Mouse (Mus musculus) neutrophil, adult 59 days (primary cell): ENCODE data around the gene Ech1. TPM values are rescaled to one million over a fixed set of nuclear protein-coding genes. Genes with fewer than 3 reads are reported as not detected.

Experiments
- total RNA-seq, 2 experiments: library from RNA; stranded (reverse); gene quantifications; 1 replicate in 1 of 2; 2 replicates in 1 of 2; pipeline ENCODE4 v1.2.4; 2023

Gene Ech1
- total RNA-seq: 100 to 1,000 TPM; 101 to 105 TPM

GRCm38 (mm10) chr7:28824941-28825685 lies at the start of gene Ech1:
Ech1 (plus strand) TSS chr7:28825217.

GRCm38 (mm10) chr7:28788307-28789195 lies 36.5 kb upstream of the Ech1 start, which contains the start of gene Rinl:
Rinl (plus strand) TSS chr7:28788969.

GRCm38 (mm10) chr7:28808221-28808941 lies 16.6 kb upstream of the Ech1 start, which contains the start of gene Hnrnpl:
Hnrnpl (plus strand) TSS chr7:28808541.

GRCm38 (mm10) chr7:28833723-28834347 lies 8.8 kb downstream of the Ech1 start, which contains the start of gene Lgals4:
Lgals4 (plus strand) TSS chr7:28833854.

GRCm38 (mm10) chr7:28863540-28863939 lies 38.5 kb downstream of the Ech1 start, which contains the start of gene Lgals7:
Lgals7 (plus strand) TSS chr7:28863853.

GRCm38 (mm10) chr7:28881199-28881598 lies 56.2 kb downstream of the Ech1 start, which contains the start of gene Capn12:
Capn12 (plus strand) TSS chr7:28881422.

Other genes starting within 250 kb of the Ech1 start
- 10 to 100 TPM; 45.3 to 48.4 TPM for gene Samd4b, start 227.1 kb upstream of the Ech1 start, total RNA-seq
- gene Pak4, start 227.0 kb upstream of the Ech1 start, total RNA-seq: 10 to 100 TPM in 1 of 2 experiments, 1 to 10 TPM in 1; 9.5 to 12.7 TPM
- gene Acp7, start 193.9 kb upstream of the Ech1 start, total RNA-seq: not detected
- gene Fbxo27, start 132.4 kb upstream of the Ech1 start, total RNA-seq: 1 to 10 TPM in 1 of 2 experiments, under 1 TPM in 1; 0.37 to 1.1 TPM
- 1 to 10 TPM; 2.3 to 3.5 TPM for gene Fbxo17, start 108.4 kb upstream of the Ech1 start, total RNA-seq
- gene Mrps12, start 83.4 kb upstream of the Ech1 start, total RNA-seq: 10 to 100 TPM; 18.3 to 19.9 TPM
- 1 to 10 TPM; 8.3 to 9.0 TPM for gene Sars2, start 83.2 kb upstream of the Ech1 start, total RNA-seq
- gene Ccer2, start 69.0 kb upstream of the Ech1 start, total RNA-seq: not detected
- gene Sirt2, start 58.5 kb upstream of the Ech1 start, total RNA-seq: 10 to 100 TPM; 63.2 to 65.6 TPM
- gene Nfkbib, start 57.7 kb upstream of the Ech1 start, total RNA-seq: 10 to 100 TPM; 39.1 to 41.4 TPM
- gene Rinl, start 36.2 kb upstream of the Ech1 start, total RNA-seq: 100 to 1,000 TPM in 1 of 2 experiments, 10 to 100 TPM in 1; 91.3 to 113 TPM
- 100 to 1,000 TPM; 409 to 451 TPM for gene Hnrnpl, start 16.7 kb upstream of the Ech1 start, total RNA-seq
- 10 to 100 TPM; 16.5 to 19.9 TPM for gene Lgals4, start 8.6 kb downstream of the Ech1 start, total RNA-seq
- not detected for gene Lgals7, start 38.6 kb downstream of the Ech1 start, total RNA-seq
- not detected for gene Capn12, start 56.2 kb downstream of the Ech1 start, total RNA-seq
- 100 to 1,000 TPM; 113 to 116 TPM for gene Actn4, start 137.1 kb downstream of the Ech1 start, total RNA-seq
- gene Eif3k, start 156.6 kb downstream of the Ech1 start, total RNA-seq: 100 to 1,000 TPM; 178 to 190 TPM
- 10 to 100 TPM; 33.6 to 51.4 TPM for gene Map4k1, start 156.8 kb downstream of the Ech1 start, total RNA-seq